Mouse (Mus musculus): ENCODE data around the gene Bex2. TPM values are rescaled to one million over a fixed set of nuclear protein-coding genes. Genes with fewer than 3 reads are reported as not detected.

Gene Bex2
- polyA plus RNA-seq, 1 experiment from 2014 or later: 104 TPM

Other genes starting within 250 kb of the Bex2 start
- 26.6 and 29.1 TPM in 2 replicates for gene Gprasp2, start 229.2 kb downstream of the Bex2 start, polyA plus RNA-seq (2014; fragmentation: Nextera tagmentation; extraction: Ambion mirVana)
- gene Arxes2, start 74.4 kb downstream of the Bex2 start, polyA plus RNA-seq (2014; fragmentation: Nextera tagmentation; extraction: Ambion mirVana): 75.7 and 77.4 TPM in 2 replicates
- 33.5 and 36.2 TPM in 2 replicates for gene Arxes1, start 34.9 kb downstream of the Bex2 start, polyA plus RNA-seq (2014; fragmentation: Nextera tagmentation; extraction: Ambion mirVana)
- 0.34 TPM in 1 of 2 replicates, not detected in the other for gene Nxf3, start 17.0 kb upstream of the Bex2 start, polyA plus RNA-seq (2014; fragmentation: Nextera tagmentation; extraction: Ambion mirVana)
- gene Bex4, start 70.8 kb upstream of the Bex2 start, polyA plus RNA-seq (2014; fragmentation: Nextera tagmentation; extraction: Ambion mirVana): 108 and 121 TPM in 2 replicates
- gene Tceal8, start 104.1 kb upstream of the Bex2 start, polyA plus RNA-seq (2014; fragmentation: Nextera tagmentation; extraction: Ambion mirVana): 201 and 204 TPM in 2 replicates
- gene Tceal5, start 135.6 kb upstream of the Bex2 start, polyA plus RNA-seq (2014; fragmentation: Nextera tagmentation; extraction: Ambion mirVana): 1.6 and 2.0 TPM in 2 replicates
- 0.61 and 1.1 TPM in 2 replicates for gene Tceal7, start 146.5 kb upstream of the Bex2 start, polyA plus RNA-seq (2014; fragmentation: Nextera tagmentation; extraction: Ambion mirVana)
- gene Bex1, start 147.3 kb upstream of the Bex2 start, polyA plus RNA-seq (2014; fragmentation: Nextera tagmentation; extraction: Ambion mirVana): 75.8 and 80.1 TPM in 2 replicates
- 663 and 676 TPM in 2 replicates for gene Tceal9, start 176.8 kb upstream of the Bex2 start, polyA plus RNA-seq (2014; fragmentation: Nextera tagmentation; extraction: Ambion mirVana)
- gene Bex3, start 202.0 kb upstream of the Bex2 start, polyA plus RNA-seq (2014; fragmentation: Nextera tagmentation; extraction: Ambion mirVana): 466 and 489 TPM in 2 replicates